Mouse (Mus musculus) MEL (cell line): ENCODE data around the gene Usp54.

Source experiments
- EP300 ChIP-seq, 2 experiments: IDR thresholded peaks; 2 replicates each; pipeline ENCODE4 v1.6.1; 2011; ENCODE audit warnings: improper control_type of control experiment in 2 of 2, low read length in 2 of 2, low read depth in 1 of 2, mild to moderate bottlenecking in 1 of 2
- GATA1 ChIP-seq: IDR thresholded peaks from 2 replicates; pipeline ENCODE4 v1.6.1; 2011; ENCODE audit warnings: low read depth, low read length, improper control_type of control experiment
- UBTF ChIP-seq: IDR thresholded peaks from 2 replicates; pipeline ENCODE4 v1.6.1; 2012; ENCODE audit warnings: low read depth, mild to moderate bottlenecking, inconsistent platforms, low read length, improper control_type of control experiment, moderate library complexity, borderline replicate concordance; ENCODE audit not compliant: insufficient read depth

GRCm38 (mm10) chr14:20564692-20565091, 76.2 kb downstream of the Usp54 start:
- no peak for TF ChIP-seq EP300 (IDR thresholded peaks at IDR 0.05; ENCODE audit: low read depth in 1 of 2, low read length in 2 of 2)
- TF ChIP-seq UBTF = no peak
- no peak for TF ChIP-seq GATA1
